Mouse (Mus musculus): Measurements from ENCODE around the gene Begain.

DNA sequence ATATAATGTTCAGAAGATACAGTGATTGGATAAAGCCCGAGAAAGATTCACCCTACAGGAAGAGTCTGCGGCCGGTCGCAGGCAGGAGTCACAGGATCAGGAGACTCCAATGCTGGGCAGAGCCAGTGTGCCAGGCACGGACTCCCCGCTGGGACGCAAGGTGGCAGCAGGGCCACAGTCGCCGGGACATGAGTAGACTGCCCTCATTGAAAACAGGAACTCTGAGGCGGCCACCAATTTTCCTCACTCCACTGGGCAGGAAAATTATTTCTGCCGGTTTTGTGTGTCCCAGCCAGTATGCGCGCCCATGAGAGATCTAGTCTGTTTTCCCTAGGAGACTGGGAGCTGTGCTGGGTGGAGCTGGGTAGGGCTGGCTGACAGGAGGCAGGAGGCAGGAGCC, 3.2 kb upstream of the Begain start:
- TF ChIP-seq FLI1 (IDR thresholded peaks at IDR 0.05; ENCODE audit: low read length) (no peak), GATA1 (IDR thresholded peaks at IDR 0.05; ENCODE audit: borderline replicate concordance, low read length) (no peak)
